Mouse (Mus musculus) liver, embryonic 14.5 days (tissue): ENCODE data around the gene Gm7138. TPM values are rescaled to one million over a fixed set of nuclear protein-coding genes. Genes with fewer than 3 reads are reported as not detected.

ENCODE experiments used
- ATAC-seq: fragments of 200-750 bp; cut with Nextera tagmentation; 2 replicates; pipeline ENCODE4 v1.8.0; 2017; ENCODE audit warnings: moderate number of reproducible peaks, mild to moderate bottlenecking, moderate library complexity; ENCODE audit not compliant: insufficient read depth
- DNase-seq, 3 experiments: peaks; one replicate each; pipeline ENCODE4 v3.0.0-alpha.2; 2012 to 2013; ENCODE audit warnings: low read depth in 3 of 3, low spot score in 3 of 3
- H3K27ac ChIP-seq: fragments of 300-500 bp; sonication (generic); 2 replicates; pipeline ENCODE4 v1.5.1; 2014; ENCODE audit warnings: moderate library complexity, mild to moderate bottlenecking, control low read depth, inconsistent platforms
- H3K27me3 ChIP-seq: fragments of 300-500 bp; sonication (generic); 2 replicates; pipeline ENCODE4 v1.6.1; 2014; ENCODE audit warnings: mild to moderate bottlenecking, low read length, moderate library complexity; ENCODE audit not compliant: control insufficient read depth, insufficient read depth
- H3K36me3 ChIP-seq: fragments of 300-500 bp; sonication (generic); replicated peaks from 2 replicates; pipeline ENCODE4 v1.6.1; 2014; ENCODE audit warnings: low read depth; ENCODE audit not compliant: control insufficient read depth, insufficient read depth
- H3K4me1 ChIP-seq, 2 experiments: fragments of 200-500 bp in 1 of 2; fragments of 300-500 bp in 1 of 2; sonication (generic) in 1 of 2; replicated peaks; 2 replicates each; pipeline ENCODE4 v1.6.1; 2012 to 2014; ENCODE audit warnings: antibody characterized with exemption in 1 of 2, inconsistent platforms in 1 of 2, low read length in 1 of 2; ENCODE audit not compliant: control insufficient read depth in 2 of 2, insufficient read depth in 2 of 2
- H3K4me2 ChIP-seq: fragments of 300-500 bp; sonication (generic); 2 replicates; pipeline ENCODE4 v1.6.1; 2014; ENCODE audit warnings: low read depth, mild to moderate bottlenecking, control low read depth, moderate library complexity
- H3K4me3 ChIP-seq, 2 experiments: fragments of 200-500 bp in 1 of 2; fragments of 300-500 bp in 1 of 2; sonication (generic) in 1 of 2; 2 replicates each; pipeline ENCODE4 v1.5.1; 2012 to 2014; ENCODE audit warnings: low read depth in 2 of 2, low read length in 2 of 2, mild to moderate bottlenecking in 2 of 2, control low read depth in 1 of 2, inconsistent platforms in 1 of 2, moderate library complexity in 1 of 2; ENCODE audit not compliant: insufficient read depth in 1 of 2
- H3K9ac ChIP-seq: fragments of 300-500 bp; sonication (generic); replicated peaks from 2 replicates; pipeline ENCODE4 v1.6.1; 2014; ENCODE audit warnings: mild to moderate bottlenecking, control low read depth, moderate library complexity
- H3K9me3 ChIP-seq: fragments of 300-500 bp; sonication (generic); 2 replicates; pipeline ENCODE4 v1.6.1; 2016; ENCODE audit warnings: low read length, mixed read lengths; ENCODE audit not compliant: control insufficient read depth
- CTCF ChIP-seq: IDR thresholded peaks from 2 replicates; pipeline ENCODE4 v1.5.1; 2016; ENCODE audit warnings: antibody characterized with exemption, low read depth, control low read depth
- EP300 ChIP-seq: IDR thresholded peaks from 2 replicates; pipeline ENCODE4 v1.6.1; 2016; ENCODE audit warnings: antibody characterized with exemption, low read depth
- WGBS: fragments of 180-500 bp; shearing (Covaris S2); extraction: QIAGEN DNeasy Blood & Tissue Kit; methylation state at CpG from one replicate; pipeline ENCODE4 v1.1.7; 2014; ENCODE audit not compliant: insufficient replicate concordance; 5-methylcytosine and 5-hydroxymethylcytosine counted together
- polyA plus RNA-seq, 2 experiments: library from polyadenylated mRNA; depleted of rRNA in 1 of 2; stranded (reverse) in 1 of 2; unstranded in 1 of 2; fragments of >200 nt; fragmentation: Nextera tagmentation in 1 of 2; extraction: Ambion mirVana in 1 of 2; gene quantifications; 2 replicates each; pipeline versions ENCODE4 v1.2.1 to v1.2.3; 2012 to 2014

Gm7138 gene
- polyA plus RNA-seq, 2 experiments: not detected

- H3K36me3 ChIP-seq: no peaks in the 10 kb centered on the region
- ATAC-seq: no peak
- TF ChIP-seq EP300 (no peak), CTCF (no peak)
- no peaks in the 10 kb centered on the region for H3K4me1 ChIP-seq
- H3K4me3 ChIP-seq: no peak overlapping the region
- no peak overlapping the region for H3K4me2 ChIP-seq
- DNase-seq: no peak
- 48% methylated on average over 4 of the region's 4 CpGs for WGBS
- no peak overlapping the region for H3K9ac ChIP-seq
- H3K9me3 ChIP-seq: no peaks in the 10 kb centered on the region
- no peaks in the 10 kb centered on the region for H3K27me3 ChIP-seq
- H3K27ac ChIP-seq: no peak overlapping the region
Measured at GRCm38 (mm10) chr10:77738929-77739328, 37.8 kb downstream of the Gm7138 start.

GRCm38 (mm10) chr10:77735928-77736327 is 40.8 kb downstream of the Gm7138 start:
- H3K4me3 ChIP-seq: no peak overlapping the region
- H3K4me1 ChIP-seq: no peaks in the 10 kb centered on the region
- H3K4me2 ChIP-seq: no peak overlapping the region
- H3K9ac ChIP-seq: no peak overlapping the region
- no peaks in the 10 kb centered on the region for H3K36me3 ChIP-seq
- no peaks in the 10 kb centered on the region for H3K27me3 ChIP-seq
- no peaks in the 10 kb centered on the region for H3K9me3 ChIP-seq
- TF ChIP-seq EP300 (no peak), CTCF (no peak)
- WGBS: 66% methylated on average over 1 of the region's 1 CpGs
- DNase-seq (no peak), ATAC-seq (no peak)
- no peak overlapping the region for H3K27ac ChIP-seq

GRCm38 (mm10) chr10:77729241-77729640 is 47.5 kb downstream of the Gm7138 start:
- ATAC-seq (no peak), DNase-seq (no peak)
- no peaks in the 10 kb centered on the region for H3K36me3 ChIP-seq
- H3K4me3 ChIP-seq: no peak overlapping the region
- TF ChIP-seq CTCF: peak; percentile 81
- TF ChIP-seq EP300: no peak
- H3K4me2 ChIP-seq: no peak overlapping the region
- WGBS: 36% methylated on average over 4 of the region's 4 CpGs
- no peaks in the 10 kb centered on the region for H3K27me3 ChIP-seq
- H3K27ac ChIP-seq: no peak overlapping the region
- H3K4me1 ChIP-seq: no peaks in the 10 kb centered on the region
- H3K9me3 ChIP-seq: no peaks in the 10 kb centered on the region
- H3K9ac ChIP-seq: no peak overlapping the region

GRCm38 (mm10) chr10:77728280-77728679 is 48.5 kb downstream of the Gm7138 start:
- Histone ChIP-seq H3K4me3 (no peak overlapping the region), H3K27ac (no peak overlapping the region), H3K9me3 (no peaks in the 10 kb centered on the region), H3K4me2 (no peak overlapping the region), H3K36me3 (no peaks in the 10 kb centered on the region), H3K9ac (no peak overlapping the region), H3K4me1 (no peaks in the 10 kb centered on the region), H3K27me3 (no peaks in the 10 kb centered on the region)
- no peak for DNase-seq
- WGBS: 41% methylated on average over 4 of the region's 4 CpGs
- no peak for ATAC-seq
- TF ChIP-seq EP300 (no peak), CTCF (no peak)

Other genes starting within 250 kb of the Gm7138 start
Only the 30 nearest of the 32 such genes appear.
- gene Pttg1ip, start 195.2 kb downstream of the Gm7138 start, polyA plus RNA-seq (2012; rRNA removed): 36.6 and 40.5 TPM in 2 replicates
- gene Pttg1ip, start 195.2 kb downstream of the Gm7138 start, polyA plus RNA-seq (2014; fragmentation: Nextera tagmentation; extraction: Ambion mirVana): 64.8 and 69.1 TPM in 2 replicates
- gene Sumo3, start 170.8 kb downstream of the Gm7138 start, polyA plus RNA-seq (2012; rRNA removed): 74.1 and 109 TPM in 2 replicates
- 82.5 and 87.7 TPM in 2 replicates for gene Sumo3, start 170.8 kb downstream of the Gm7138 start, polyA plus RNA-seq (2014; fragmentation: Nextera tagmentation; extraction: Ambion mirVana)
- 0.09 TPM in 1 of 2 replicates, not detected in the other for gene Gm49325, start 170.7 kb downstream of the Gm7138 start, polyA plus RNA-seq (2012; rRNA removed)
- not detected in 2 replicates for gene Gm49325, start 170.7 kb downstream of the Gm7138 start, polyA plus RNA-seq (2014; fragmentation: Nextera tagmentation; extraction: Ambion mirVana)
- gene Ube2g2, start 154.7 kb downstream of the Gm7138 start, polyA plus RNA-seq (2012; rRNA removed): 19.3 TPM in 2 replicates
- gene Ube2g2, start 154.7 kb downstream of the Gm7138 start, polyA plus RNA-seq (2014; fragmentation: Nextera tagmentation; extraction: Ambion mirVana): 25.3 and 27.1 TPM in 2 replicates
- gene Tspear, start 90.4 kb downstream of the Gm7138 start, polyA plus RNA-seq (2012; rRNA removed): 0.03 TPM in 1 of 2 replicates, not detected in the other
- gene Tspear, start 90.4 kb downstream of the Gm7138 start, polyA plus RNA-seq (2014; fragmentation: Nextera tagmentation; extraction: Ambion mirVana): not detected in 2 replicates
- gene Gm19402, start 86.2 kb downstream of the Gm7138 start, polyA plus RNA-seq (2012; rRNA removed): not detected in 2 replicates
- not detected in 2 replicates for gene Gm19402, start 86.2 kb downstream of the Gm7138 start, polyA plus RNA-seq (2014; fragmentation: Nextera tagmentation; extraction: Ambion mirVana)
- not detected in 2 replicates for gene Gm9508, start 79.7 kb downstream of the Gm7138 start, polyA plus RNA-seq (2012; rRNA removed)
- gene Gm9508, start 79.7 kb downstream of the Gm7138 start, polyA plus RNA-seq (2014; fragmentation: Nextera tagmentation; extraction: Ambion mirVana): not detected in 2 replicates
- not detected in 2 replicates for gene Gm10272, start 70.3 kb downstream of the Gm7138 start, polyA plus RNA-seq (2012; rRNA removed)
- not detected in 2 replicates for gene Gm10272, start 70.3 kb downstream of the Gm7138 start, polyA plus RNA-seq (2014; fragmentation: Nextera tagmentation; extraction: Ambion mirVana)
- gene Gm10024, start 65.5 kb downstream of the Gm7138 start, polyA plus RNA-seq (2012; rRNA removed): not detected in 2 replicates
- gene Gm10024, start 65.5 kb downstream of the Gm7138 start, polyA plus RNA-seq (2014; fragmentation: Nextera tagmentation; extraction: Ambion mirVana): not detected in 2 replicates
- not detected in 2 replicates for gene Gm10142, start 61.1 kb downstream of the Gm7138 start, polyA plus RNA-seq (2012; rRNA removed)
- not detected in 2 replicates for gene Gm10142, start 61.1 kb downstream of the Gm7138 start, polyA plus RNA-seq (2014; fragmentation: Nextera tagmentation; extraction: Ambion mirVana)
- not detected in 2 replicates for gene Krtap12-1, start 56.3 kb downstream of the Gm7138 start, polyA plus RNA-seq (2012; rRNA removed)
- gene Krtap12-1, start 56.3 kb downstream of the Gm7138 start, polyA plus RNA-seq (2014; fragmentation: Nextera tagmentation; extraction: Ambion mirVana): not detected in 2 replicates
- gene Gm10100, start 50.5 kb downstream of the Gm7138 start, polyA plus RNA-seq (2012; rRNA removed): not detected in 2 replicates
- not detected in 2 replicates for gene Gm10100, start 50.5 kb downstream of the Gm7138 start, polyA plus RNA-seq (2014; fragmentation: Nextera tagmentation; extraction: Ambion mirVana)
- gene Gm18596, start 34.3 kb downstream of the Gm7138 start, polyA plus RNA-seq (2012; rRNA removed): not detected in 2 replicates
- not detected in 2 replicates for gene Gm18596, start 34.3 kb downstream of the Gm7138 start, polyA plus RNA-seq (2014; fragmentation: Nextera tagmentation; extraction: Ambion mirVana)
- not detected in 2 replicates for gene Gm9736, start 25.6 kb downstream of the Gm7138 start, polyA plus RNA-seq (2012; rRNA removed)
- not detected in 2 replicates for gene Gm9736, start 25.6 kb downstream of the Gm7138 start, polyA plus RNA-seq (2014; fragmentation: Nextera tagmentation; extraction: Ambion mirVana)
- not detected in 2 replicates for gene Gm3233, start 17.3 kb downstream of the Gm7138 start, polyA plus RNA-seq (2012; rRNA removed)
- gene Gm3233, start 17.3 kb downstream of the Gm7138 start, polyA plus RNA-seq (2014; fragmentation: Nextera tagmentation; extraction: Ambion mirVana): not detected in 2 replicates
- gene Gm3238, start 5.6 kb downstream of the Gm7138 start, polyA plus RNA-seq (2012; rRNA removed): not detected in 2 replicates
- not detected in 2 replicates for gene Gm3238, start 5.6 kb downstream of the Gm7138 start, polyA plus RNA-seq (2014; fragmentation: Nextera tagmentation; extraction: Ambion mirVana)
- gene Gm3250, start 5.6 kb upstream of the Gm7138 start, polyA plus RNA-seq (2012; rRNA removed): not detected in 2 replicates
- gene Gm3250, start 5.6 kb upstream of the Gm7138 start, polyA plus RNA-seq (2014; fragmentation: Nextera tagmentation; extraction: Ambion mirVana): not detected in 2 replicates
- not detected in 2 replicates for gene Gm7137, start 11.3 kb upstream of the Gm7138 start, polyA plus RNA-seq (2012; rRNA removed)
- gene Gm7137, start 11.3 kb upstream of the Gm7138 start, polyA plus RNA-seq (2014; fragmentation: Nextera tagmentation; extraction: Ambion mirVana): not detected in 2 replicates
- gene Gm9639, start 18.1 kb upstream of the Gm7138 start, polyA plus RNA-seq (2012; rRNA removed): not detected in 2 replicates
- gene Gm9639, start 18.1 kb upstream of the Gm7138 start, polyA plus RNA-seq (2014; fragmentation: Nextera tagmentation; extraction: Ambion mirVana): not detected in 2 replicates
- gene Gm19668, start 22.2 kb upstream of the Gm7138 start, polyA plus RNA-seq (2012; rRNA removed): not detected in 2 replicates
- gene Gm19668, start 22.2 kb upstream of the Gm7138 start, polyA plus RNA-seq (2014; fragmentation: Nextera tagmentation; extraction: Ambion mirVana): not detected in 2 replicates
- not detected in 2 replicates for gene Gm9507, start 34.9 kb upstream of the Gm7138 start, polyA plus RNA-seq (2012; rRNA removed)
- not detected in 2 replicates for gene Gm9507, start 34.9 kb upstream of the Gm7138 start, polyA plus RNA-seq (2014; fragmentation: Nextera tagmentation; extraction: Ambion mirVana)
- not detected in 2 replicates for gene Gm2696, start 37.7 kb upstream of the Gm7138 start, polyA plus RNA-seq (2012; rRNA removed)
- gene Gm2696, start 37.7 kb upstream of the Gm7138 start, polyA plus RNA-seq (2014; fragmentation: Nextera tagmentation; extraction: Ambion mirVana): not detected in 2 replicates
- not detected in 2 replicates for gene Krtap10-4, start 50.2 kb upstream of the Gm7138 start, polyA plus RNA-seq (2012; rRNA removed)
- not detected in 2 replicates for gene Krtap10-4, start 50.2 kb upstream of the Gm7138 start, polyA plus RNA-seq (2014; fragmentation: Nextera tagmentation; extraction: Ambion mirVana)
- gene Krtap10-10, start 59.0 kb upstream of the Gm7138 start, polyA plus RNA-seq (2012; rRNA removed): not detected in 2 replicates
- not detected in 2 replicates for gene Krtap10-10, start 59.0 kb upstream of the Gm7138 start, polyA plus RNA-seq (2014; fragmentation: Nextera tagmentation; extraction: Ambion mirVana)
- not detected in 2 replicates for gene Gm36176, start 69.9 kb upstream of the Gm7138 start, polyA plus RNA-seq (2012; rRNA removed)
- gene Gm36176, start 69.9 kb upstream of the Gm7138 start, polyA plus RNA-seq (2014; fragmentation: Nextera tagmentation; extraction: Ambion mirVana): not detected in 2 replicates
- not detected in 2 replicates for gene Gm10318, start 75.9 kb upstream of the Gm7138 start, polyA plus RNA-seq (2012; rRNA removed)
- not detected in 2 replicates for gene Gm10318, start 75.9 kb upstream of the Gm7138 start, polyA plus RNA-seq (2014; fragmentation: Nextera tagmentation; extraction: Ambion mirVana)
- not detected in 2 replicates for gene Gm3285, start 85.0 kb upstream of the Gm7138 start, polyA plus RNA-seq (2012; rRNA removed)
- gene Gm3285, start 85.0 kb upstream of the Gm7138 start, polyA plus RNA-seq (2014; fragmentation: Nextera tagmentation; extraction: Ambion mirVana): not detected in 2 replicates
- 6.7 and 8.4 TPM in 2 replicates for gene Lrrc3, start 125.6 kb upstream of the Gm7138 start, polyA plus RNA-seq (2012; rRNA removed)
- gene Lrrc3, start 125.6 kb upstream of the Gm7138 start, polyA plus RNA-seq (2014; fragmentation: Nextera tagmentation; extraction: Ambion mirVana): 8.0 and 8.9 TPM in 2 replicates
- gene Trpm2, start 193.6 kb upstream of the Gm7138 start, polyA plus RNA-seq (2012; rRNA removed): 1.1 TPM in 2 replicates
- gene Trpm2, start 193.6 kb upstream of the Gm7138 start, polyA plus RNA-seq (2014; fragmentation: Nextera tagmentation; extraction: Ambion mirVana): 1.4 and 1.5 TPM in 2 replicates
- 4.5 and 4.7 TPM in 2 replicates for gene 1810043G02Rik, start 201.6 kb upstream of the Gm7138 start, polyA plus RNA-seq (2012; rRNA removed)
- gene 1810043G02Rik, start 201.6 kb upstream of the Gm7138 start, polyA plus RNA-seq (2014; fragmentation: Nextera tagmentation; extraction: Ambion mirVana): 4.2 and 4.5 TPM in 2 replicates